Mouse (Mus musculus) spleen, adult 2 months (tissue): ENCODE measurements at regions not wholly inside any gene's neighbourhood (a gene's known extent, or its start where the extent isn't known, plus 50 kb on each side); places are given as distances from the start of the nearest gene placed in this dataset.

Experiments
- CTCF ChIP-seq: fragments of 200-500 bp; IDR thresholded peaks from 2 replicates; pipeline ENCODE4 v1.5.1; 2011; ENCODE audit warnings: mild to moderate bottlenecking, inconsistent platforms; ENCODE audit not compliant: insufficient read depth, insufficient read length, insufficient replicate concordance; ENCODE audit errors: extremely low read depth
- POLR2A ChIP-seq: fragments of 200-500 bp; IDR thresholded peaks from 2 replicates; pipeline ENCODE4 v1.6.1; 2011; ENCODE audit warnings: low read depth, low read length, inconsistent platforms

GRCm38 (mm10) chr10:56753576-56753975 is 376.4 kb downstream of the Gja1 start:
- TF ChIP-seq POLR2A (no peak), CTCF (no peak)
